Mouse (Mus musculus) layer of hippocampus, postnatal 10 days (tissue): ENCODE results near the gene Gm20388. TPM values are rescaled to one million over a fixed set of nuclear protein-coding genes. Genes with fewer than 3 reads are reported as not detected.

Experiments
- DNase-seq, 2 experiments: peaks; one replicate each; pipeline ENCODE4 v3.0.0; 2021; ENCODE audit warnings: low spot score in 2 of 2
- total RNA-seq, 2 experiments: library from RNA; stranded (reverse); gene quantifications; 2 replicates each; pipeline ENCODE4 v1.2.3; 2021

Gene Gm20388
- total RNA-seq, 2 experiments from 2014 or later = not detected

DNA sequence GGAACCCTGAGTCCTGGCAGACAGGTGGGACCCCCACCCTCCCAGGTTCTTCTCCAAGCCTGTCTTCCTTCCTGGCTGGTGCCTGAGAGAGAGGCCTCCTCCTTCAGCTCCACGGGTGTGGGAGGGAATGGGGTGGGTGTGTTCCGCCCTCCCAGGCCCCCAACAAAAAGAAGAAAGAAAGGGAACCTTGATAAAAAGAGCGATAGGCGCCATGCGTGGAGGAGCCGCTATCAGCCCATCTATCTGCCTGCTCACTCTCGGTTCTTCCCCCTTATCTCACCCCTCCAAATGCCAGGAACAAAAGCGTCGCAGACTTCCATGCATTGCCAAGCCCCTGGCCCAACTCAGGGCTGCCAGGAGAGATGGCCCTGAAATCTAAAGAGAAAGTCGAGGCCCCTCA, 2382.8 kb downstream of the Gm20388 start:
- DNase-seq = no peak

DNA sequence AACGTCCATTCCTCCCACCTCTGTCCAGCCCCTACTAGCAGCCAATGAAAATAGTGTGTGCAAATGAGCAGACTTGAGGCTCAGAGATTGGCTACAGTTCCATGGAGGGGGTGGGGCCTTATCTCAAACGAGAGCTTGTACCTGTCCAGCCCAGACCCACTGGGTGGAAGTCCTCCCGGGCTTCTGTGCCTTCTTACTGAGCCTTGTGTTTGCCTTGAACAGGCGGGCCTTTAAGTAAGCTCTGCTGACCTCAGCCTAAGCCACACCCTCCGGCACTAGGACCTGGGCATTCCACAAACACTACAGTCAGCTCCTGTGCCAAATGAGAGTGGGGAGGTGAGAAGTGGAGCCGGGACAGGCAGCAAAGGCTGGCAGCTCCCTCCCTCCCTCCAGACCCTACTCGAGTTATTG, 2383.6 kb downstream of the Gm20388 start:
- no peak for DNase-seq

DNA sequence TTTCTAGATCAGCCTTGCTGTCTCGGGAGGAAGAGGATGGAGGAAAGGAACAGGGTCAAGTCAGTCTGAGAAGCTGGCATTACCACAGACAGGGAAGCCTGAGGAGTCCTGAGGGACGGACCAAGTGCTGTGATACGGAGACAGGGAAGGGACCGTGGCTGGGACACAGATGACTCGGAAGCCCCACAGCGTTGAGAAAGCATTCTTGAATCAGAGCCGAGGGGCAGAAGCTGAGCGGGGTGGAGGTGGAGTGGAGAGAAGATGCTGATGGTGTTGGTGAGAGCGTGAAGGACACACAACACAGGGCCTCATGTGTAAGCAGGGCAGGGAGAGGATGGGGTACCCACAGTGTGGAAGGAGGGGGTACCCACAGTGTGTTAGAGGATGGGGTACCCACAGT, 2384.7 kb downstream of the Gm20388 start:
- no peak for DNase-seq

DNA sequence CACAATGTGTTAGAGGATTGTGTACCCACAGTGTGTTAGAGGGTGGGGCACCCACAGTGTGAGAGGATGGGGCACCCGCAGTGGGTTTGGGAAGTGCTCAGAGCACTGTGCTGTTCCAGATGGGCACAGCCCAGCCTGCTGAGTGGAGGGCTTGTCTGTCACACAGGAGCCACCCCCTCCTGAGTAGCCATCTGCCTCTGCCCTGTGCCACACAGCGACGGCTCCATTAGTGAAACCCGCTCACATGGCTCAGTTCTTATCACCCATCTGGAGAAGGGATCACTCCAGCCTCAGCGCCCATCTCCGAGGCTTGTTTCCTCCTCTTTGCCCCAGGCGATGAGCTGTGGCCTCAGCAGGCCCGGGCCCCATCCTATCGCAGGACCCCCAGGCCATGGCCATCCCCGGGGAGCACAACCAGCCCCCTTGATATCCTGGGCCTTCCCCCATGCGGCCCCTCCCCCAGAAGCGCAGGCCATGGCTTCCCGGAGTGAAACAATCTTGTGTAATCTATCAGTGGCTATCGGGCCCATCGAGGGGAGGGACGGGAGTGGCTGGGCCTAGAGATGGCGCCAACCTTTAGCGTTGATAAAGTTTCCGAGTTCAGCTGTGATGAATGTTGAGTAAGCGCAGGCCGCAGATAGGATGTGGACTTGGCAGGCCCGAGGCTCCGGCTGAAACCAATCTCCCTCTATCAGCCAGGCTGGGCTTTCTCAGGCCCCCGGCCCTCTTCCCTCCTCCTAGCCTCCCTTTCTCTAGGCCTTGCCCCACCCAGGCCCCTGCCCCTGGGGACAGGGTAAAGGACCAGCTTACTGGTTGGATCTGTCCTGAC, 2385.7 kb downstream of the Gm20388 start:
- peak; percentile 53 to 59 for DNase-seq

DNA sequence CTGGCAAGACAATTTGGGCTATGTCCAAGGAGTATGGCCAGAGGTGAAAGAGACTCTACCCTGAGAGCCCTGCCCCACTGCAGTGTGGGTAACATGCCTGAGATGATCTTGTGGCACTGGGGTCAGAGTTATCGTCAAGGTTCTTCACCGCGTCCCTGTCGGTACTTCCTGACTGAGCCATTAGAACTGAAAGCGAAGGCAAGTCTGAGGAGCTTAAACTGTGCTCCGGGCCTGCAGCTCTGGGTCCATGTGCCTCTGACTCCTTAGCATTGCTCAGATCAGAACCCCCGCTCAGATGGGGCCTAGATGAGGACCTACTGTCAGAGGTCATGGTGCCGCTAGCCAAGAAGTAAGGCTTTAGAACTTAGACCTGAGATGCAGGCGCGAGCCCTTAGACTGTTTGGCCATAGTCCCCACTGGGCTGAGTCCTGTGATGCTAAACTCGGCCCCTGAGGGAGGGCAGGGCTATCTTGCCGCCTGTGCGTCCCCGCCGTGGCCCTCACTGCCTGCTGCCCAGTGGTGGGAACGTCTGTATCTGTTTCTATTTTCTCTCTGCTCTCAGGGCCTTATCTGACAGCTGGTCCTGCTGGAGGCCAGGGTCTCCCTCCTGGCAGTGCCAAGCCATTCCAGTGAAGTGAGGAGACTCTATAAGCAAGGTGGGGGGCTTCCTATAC, 2389.1 kb downstream of the Gm20388 start:
- no peak for DNase-seq

DNA sequence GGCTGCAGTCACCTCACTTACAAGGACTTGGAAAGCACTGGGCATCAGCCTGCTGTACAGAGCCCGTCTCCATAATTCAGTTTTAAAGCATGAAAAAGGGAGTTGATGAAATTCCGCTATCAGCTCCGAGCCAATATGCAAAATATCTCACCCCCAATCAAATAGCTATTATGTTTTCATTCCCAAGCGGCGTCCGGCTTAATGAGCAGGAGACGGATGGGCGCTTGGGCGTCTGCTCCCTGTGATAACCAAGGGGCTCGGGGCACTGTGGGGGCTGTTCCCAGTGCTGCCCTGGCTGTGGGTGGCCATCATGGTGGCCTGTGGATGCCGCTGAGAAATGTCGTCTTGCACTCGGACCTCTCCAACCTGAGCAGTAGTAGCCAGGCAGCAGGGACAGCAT, 2390.4 kb downstream of the Gm20388 start:
- no peak for DNase-seq

DNA sequence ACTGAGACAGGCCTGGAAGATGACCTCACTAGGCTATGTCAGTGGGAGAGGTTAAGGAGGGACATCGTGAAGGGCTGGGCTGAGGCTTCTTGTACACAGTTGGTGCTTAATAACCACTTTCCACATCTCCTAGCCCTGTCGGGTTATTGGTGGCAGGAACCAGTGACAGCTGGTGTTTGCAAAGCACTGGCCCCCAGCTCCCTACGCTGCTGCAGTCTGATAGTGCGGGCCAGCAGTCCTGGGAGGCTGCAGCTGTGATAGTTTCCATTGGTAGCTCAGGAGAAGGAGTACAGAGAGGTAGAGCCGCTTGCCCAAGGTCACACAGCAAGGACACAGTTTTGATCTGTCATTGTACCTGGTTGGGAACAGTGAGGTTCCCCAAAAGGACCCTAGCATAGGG, 2391.2 kb downstream of the Gm20388 start:
- no peak for DNase-seq

DNA sequence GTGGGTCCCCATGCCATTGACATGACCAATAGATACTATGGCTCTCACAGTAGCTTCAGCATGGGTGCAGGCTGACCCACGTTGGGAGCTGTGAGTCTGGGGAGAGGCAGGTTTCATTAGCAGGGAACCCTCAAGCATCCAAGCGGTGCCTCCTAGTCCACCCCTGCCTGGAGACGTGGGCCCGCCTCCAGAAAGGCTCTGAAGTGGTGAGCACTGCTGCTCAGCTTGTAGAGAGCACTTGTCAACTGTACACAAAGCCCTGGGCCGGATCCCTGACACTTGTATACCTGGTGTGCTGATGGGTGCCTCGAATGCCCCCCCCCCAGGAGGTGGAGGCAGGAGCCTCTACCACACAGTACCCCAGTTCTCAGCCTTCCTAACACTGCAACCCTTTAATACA, 2392.8 kb downstream of the Gm20388 start:
- DNase-seq = no peak

DNA sequence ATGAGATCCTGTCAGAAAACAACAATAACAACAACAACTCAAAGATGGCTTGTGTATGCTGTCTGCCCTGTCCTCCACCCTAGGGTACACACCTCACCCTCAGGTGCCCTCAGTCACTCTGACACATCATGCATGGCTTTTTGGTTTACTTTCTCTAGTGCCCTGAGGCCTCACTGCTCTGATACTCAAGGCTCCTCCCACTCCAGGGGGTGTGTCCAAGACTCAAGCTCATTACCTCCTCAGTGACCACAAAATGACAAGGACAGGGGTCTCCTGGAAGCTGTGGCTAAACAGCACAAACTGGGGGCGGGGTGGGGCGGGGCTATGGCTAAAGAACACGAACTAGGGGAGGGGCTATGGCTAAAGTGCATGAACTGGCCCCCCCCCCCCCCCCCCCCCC, 2393.4 kb downstream of the Gm20388 start:
- DNase-seq = no peak

DNA sequence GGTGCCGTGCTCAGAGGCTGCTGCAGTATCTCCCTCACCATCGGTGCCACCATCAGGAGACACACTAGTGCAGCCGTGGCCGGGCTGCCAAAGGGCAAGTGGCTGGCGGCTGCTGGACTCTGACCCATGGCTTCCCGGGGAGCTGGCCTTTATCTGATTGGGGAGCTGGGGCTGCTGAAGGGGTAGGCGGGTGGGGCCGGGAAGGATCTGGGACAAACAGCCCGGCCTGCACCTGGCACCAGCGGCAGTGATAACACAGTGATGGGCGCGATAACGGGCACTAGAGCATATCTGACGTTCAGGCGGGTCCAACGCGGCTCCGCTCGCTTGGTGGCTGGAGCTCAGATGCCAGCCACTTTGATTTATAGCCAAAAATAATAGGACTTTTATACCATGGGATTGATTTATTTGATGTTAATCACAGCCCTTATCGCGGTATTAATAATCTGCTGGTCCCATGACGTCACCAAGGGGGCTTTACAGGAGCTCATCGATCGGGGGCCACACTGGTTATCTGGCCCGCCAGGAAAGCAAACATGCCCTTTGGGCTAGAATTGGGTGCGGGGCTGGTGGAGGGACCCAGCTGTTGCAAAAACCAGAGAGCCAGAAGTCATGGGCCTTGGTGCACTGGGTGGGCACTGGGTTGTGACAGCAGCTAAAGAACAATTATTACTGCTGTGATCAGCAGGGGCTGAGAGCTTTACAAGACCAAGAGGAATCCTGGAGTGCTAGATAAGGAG, 2396.2 kb downstream of the Gm20388 start:
- DNase-seq = no peak

DNA sequence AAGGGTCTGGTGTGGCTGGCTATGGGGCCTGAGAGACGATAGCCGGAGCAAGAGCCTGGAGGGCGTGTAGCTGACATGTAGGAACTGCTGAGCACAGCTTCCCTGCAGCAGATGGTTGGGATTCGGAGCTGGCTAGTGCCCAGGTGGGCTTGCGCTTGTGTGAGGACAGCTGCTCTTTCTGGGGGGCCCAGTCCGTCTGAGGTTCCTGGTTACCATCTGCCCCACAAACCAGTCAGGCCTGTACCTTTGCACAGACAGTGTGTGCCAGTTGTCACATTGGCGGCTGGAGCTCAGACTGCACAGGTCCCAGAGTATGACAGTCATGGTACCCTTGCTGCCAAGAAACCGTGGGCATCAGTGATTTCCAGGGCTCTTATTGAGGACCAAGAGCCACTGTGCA, 2397.2 kb downstream of the Gm20388 start:
- DNase-seq = peak; percentile 59 to 60

DNA sequence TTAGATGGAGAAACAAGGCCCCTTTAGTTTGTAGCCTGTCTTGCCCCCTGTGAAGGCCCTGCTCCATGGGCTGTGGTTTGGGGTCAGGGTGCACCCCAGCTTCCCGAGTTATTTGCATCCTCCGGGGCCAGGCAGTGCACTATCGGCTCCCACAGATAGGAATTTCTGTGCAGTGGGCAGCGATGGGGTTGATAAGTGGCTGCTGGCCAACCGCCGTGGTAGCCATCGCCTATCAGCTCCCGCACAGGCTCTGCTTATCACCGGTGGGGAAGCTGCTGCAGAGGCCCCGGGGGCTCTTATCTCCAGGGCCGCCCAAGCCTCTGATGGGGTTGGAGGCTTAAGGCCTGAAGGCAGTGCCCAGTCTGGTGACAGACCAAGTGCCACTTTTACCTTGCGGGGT, 2398.6 kb downstream of the Gm20388 start:
- DNase-seq = no peak

DNA sequence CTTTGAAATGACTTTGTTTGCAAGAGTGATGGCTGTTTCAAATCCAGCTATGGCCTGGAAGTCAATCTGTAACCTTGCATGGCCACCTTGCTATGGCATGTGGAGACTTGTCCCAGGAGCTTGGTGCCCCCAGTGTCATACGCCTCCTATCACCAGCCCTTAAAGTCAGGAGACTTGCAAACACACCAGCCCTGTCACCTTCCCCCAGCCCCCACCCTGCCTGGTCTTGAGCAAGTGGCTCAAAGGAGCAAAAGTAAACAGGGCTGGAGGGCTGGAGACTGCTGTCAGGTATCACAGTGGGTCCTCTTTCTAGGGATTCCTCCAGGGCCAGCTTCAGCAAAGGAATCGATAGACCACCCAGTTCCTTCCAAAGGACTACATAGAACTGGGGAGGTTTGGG, 2400.5 kb downstream of the Gm20388 start:
- DNase-seq = no peak

DNA sequence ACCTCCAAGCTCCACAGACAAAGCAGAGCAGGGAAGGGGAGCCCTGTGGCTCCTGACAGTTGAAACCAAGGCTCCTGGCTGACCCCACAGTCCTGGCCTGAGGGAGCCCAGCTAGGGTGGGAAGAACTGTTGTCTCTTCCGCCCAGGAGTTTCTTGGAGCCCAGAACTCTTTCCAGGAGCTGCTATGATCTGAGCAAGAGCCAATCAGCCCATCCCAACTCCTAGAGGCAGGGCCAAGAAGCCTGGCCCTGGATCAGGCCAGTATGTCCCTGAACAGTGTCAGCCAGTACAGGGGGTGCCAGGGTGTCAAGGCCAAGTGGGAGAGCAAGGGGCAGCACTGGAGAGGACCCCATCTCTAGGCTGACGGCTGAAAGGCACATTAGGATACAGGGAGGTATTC, 2401.9 kb downstream of the Gm20388 start:
- no peak for DNase-seq

DNA sequence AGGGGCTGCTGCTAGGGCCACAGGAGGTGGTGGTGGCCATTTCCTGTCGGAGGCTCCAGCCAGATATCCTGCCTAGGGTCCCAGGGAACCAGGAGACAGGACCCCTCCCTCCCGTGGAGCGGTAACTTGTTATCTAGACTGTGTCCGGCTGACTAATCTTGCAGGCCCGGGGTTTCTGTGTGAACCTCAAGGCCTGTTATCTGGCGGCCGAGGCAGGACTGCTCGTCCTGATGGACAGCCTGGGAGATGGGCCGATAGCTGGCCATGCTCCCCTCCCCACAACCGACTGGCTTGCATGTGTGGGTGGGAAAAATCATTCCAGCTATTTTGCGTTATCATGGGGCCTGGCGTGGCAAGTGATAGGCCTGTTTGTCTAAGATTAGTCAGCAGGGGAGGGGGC, 2402.7 kb downstream of the Gm20388 start:
- no peak for DNase-seq

DNA sequence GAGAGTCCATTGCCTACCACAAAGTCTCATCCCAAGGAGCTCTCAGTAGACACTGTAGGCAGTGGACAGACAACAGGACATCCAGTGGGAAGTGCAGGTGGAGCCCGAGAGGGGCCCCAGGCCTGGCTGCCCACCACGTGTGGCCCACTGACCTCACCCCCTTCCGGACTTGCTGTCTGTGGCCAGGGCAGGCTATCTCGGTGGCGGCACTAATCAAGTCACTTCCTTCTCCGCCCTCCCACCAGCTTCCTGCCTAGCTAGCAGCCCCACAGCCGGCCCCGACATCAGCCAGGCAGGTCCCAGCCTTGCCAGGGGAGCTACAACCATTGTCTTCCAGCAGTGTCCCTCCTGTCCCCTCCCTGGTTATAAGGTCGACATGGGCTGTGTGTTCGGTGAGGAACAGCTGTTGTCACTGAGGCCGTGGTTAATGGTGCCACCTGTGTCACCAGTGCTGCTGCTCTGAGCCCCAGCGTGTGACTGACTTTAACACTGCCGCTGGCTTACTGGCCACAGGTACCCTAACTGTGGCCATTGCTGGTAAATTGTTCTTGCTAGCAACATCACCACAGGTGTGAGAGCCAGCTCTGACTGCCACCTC, 2404.4 kb downstream of the Gm20388 start:
- DNase-seq = no peak

DNA sequence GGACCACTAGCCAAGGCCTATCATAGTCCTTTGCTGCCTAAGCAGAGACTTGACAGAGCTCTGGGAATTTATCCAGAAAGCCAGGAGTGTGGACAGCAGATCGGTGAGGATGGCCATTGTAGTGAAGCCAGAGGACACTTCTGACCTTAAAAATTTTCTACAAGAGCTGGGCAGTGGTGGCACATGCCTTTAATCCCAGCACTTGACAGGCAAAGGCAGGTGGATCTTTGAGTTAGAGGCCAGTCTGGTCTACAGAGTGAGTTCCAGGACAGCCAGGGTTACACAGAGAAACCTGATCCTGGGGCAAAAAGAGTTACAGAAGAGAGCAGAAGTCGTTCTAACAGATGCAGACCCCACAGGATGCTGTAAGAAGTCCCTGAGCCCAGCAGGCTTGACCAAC, 2405.8 kb downstream of the Gm20388 start:
- no peak for DNase-seq

DNA sequence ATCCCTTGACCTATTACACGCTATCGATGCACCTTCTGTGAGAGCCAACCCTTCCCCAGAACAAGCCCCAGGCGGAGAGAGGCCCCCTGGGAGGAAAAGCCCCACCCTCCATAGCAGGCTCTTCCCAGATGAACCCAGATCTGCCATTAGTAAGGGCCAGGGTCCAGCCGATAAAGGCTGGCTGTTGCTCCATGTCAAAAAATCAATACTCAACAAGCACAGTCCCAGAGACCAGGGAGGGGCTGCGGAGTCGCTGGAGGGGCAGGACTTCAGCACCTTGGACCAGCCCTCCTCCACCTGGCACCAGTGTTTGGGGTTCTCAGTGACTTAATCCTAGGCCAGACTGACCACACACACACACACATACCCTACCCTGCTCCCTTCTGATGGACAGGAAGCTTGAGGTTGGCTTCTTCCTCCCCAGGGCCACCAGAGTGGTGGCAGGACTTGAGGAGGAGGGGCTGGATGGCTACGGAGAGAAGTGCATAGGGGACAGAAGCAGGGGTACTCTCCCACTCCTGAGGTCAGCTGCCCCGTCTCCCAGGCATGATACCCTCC, 2407.4 kb downstream of the Gm20388 start:
- no peak for DNase-seq

DNA sequence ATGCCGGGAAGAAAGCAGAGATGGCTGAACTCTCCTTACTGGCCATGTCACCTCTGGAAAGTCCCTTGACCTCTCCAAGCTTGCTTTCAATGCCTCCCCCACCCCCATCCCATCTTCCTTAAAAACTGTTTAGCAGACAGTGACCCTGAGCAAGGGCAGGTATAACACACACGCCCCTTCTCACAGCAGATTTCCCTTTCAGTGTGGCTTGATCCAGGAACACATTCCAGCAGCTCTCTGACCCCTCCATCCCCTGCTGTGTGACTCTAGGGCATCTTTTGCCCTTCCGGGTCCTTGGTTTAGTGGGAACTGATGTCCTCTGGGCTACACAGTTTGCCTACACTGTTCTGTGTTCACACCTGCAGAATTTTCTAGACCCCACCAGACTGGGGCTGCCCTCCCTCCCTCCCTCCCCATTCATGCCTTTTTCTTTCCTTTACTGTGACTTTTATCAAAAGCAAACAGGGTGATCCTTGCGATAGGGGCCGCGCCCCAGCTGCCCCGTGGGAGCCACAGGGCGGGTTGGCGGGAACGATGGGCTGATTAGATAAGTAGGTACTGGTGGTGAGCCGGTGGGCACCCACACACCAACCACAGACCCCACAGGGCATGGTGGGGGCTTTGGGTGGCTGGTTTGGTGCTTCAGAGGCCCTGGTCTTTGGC, 2408.5 kb downstream of the Gm20388 start:
- DNase-seq = no peak

DNA sequence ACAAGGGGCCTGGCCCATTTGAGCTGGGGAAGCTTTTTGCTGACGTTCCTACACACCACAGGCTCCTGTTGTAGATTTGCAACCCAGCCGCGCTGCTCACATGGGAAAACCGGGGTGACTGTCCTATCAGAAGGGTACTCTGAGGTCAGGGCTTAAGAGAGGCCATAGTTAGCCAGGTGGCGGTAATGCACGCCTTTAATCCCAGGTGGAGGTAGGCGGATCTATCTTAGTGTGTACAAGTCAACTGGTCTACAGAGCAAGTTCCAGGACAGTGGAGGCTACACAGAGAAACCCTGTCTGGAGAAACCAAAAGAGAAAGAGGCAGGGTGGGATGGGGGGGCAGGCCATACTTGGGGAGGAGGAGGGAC, 2409.1 kb downstream of the Gm20388 start:
- DNase-seq = no peak

DNA sequence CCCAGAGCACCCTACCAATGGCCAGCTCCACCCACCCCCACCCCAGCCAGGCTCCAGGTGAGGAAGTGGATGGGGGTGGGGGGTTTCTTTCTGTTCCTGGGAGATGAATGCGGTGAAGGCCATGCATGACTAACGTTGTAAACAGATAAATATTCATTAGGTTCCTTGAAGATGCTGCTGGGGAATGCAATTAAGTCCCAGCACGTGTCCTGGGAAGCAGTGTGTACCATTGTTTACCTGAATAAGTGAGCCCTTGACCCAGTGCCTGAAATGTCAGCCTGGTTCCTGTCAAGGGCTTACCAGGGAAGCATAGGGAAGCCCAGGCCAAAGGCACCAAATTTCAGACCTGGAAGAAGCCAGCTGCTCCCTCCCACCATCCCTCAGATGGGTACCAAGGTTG, 2409.9 kb downstream of the Gm20388 start:
- DNase-seq = no peak
